Mouse (Mus musculus): ENCODE measurements around the gene Atf6b.

GRCm38 (mm10) chr17:34692906-34693305 lies 46.0 kb downstream of the Atf6b start:
- TF ChIP-seq CTCF (conservative IDR thresholded peaks at IDR 0.05 in 1 of 2, IDR thresholded peaks at IDR 0.05 in 1 of 2; ENCODE audit: low read depth in 2 of 2, low read length in 2 of 2) (no peak), MAX (IDR thresholded peaks at IDR 0.05; ENCODE audit: low read length) (no peak), CHD1 (IDR thresholded peaks at IDR 0.05; ENCODE audit: low read depth, low read length) (no peak), USF1 (IDR thresholded peaks at IDR 0.05; ENCODE audit: low read depth, low read length) (no peak), ZMIZ1 (IDR thresholded peaks at IDR 0.05; ENCODE audit: low read depth, low read length) (no peak), UBTF (IDR thresholded peaks at IDR 0.05; ENCODE audit: low read depth, low read length) (no peak), RAD21 (IDR thresholded peaks at IDR 0.05; ENCODE audit: low read depth, low read length) (no peak), POLR2A (IDR thresholded peaks at IDR 0.05; ENCODE audit: low read depth, low read length) (no peak), EP300 (IDR thresholded peaks at IDR 0.05; ENCODE audit: low read length) (no peak), NRF1 (IDR thresholded peaks at IDR 0.05; ENCODE audit: low read depth, low read length) (no peak)

Data from CH12.LX (cell line).